Mouse (Mus musculus) embryo, embryonic 9.5 days (tissue): ENCODE results near the gene 4933425L06Rik.

Source experiments
- DNase-seq: peaks from one replicate; pipeline ENCODE4 v3.0.0-alpha.2; 2017; ENCODE audit errors: extremely low spot score

The 4933425L06Rik gene

DNA sequence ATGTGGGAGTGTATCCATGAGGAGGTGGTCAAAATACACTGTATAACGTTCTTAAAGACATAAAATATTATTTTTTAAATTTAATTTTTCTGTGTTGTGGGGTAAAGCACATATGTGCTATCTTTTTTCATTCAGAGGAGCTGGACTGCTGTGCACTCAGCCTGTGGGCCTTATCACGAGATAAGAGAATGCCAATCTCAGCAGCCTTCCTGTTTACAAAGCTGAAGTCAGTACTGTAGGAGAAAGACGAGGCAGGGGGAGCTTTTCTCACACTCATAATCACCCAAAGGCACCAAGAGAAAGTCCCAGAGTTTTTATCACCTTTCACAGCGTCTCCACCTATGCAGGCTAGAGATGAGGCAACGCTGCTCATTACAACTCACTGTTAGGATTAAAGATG is 52.5 kb downstream of the 4933425L06Rik start:
- no peak for DNase-seq

DNA sequence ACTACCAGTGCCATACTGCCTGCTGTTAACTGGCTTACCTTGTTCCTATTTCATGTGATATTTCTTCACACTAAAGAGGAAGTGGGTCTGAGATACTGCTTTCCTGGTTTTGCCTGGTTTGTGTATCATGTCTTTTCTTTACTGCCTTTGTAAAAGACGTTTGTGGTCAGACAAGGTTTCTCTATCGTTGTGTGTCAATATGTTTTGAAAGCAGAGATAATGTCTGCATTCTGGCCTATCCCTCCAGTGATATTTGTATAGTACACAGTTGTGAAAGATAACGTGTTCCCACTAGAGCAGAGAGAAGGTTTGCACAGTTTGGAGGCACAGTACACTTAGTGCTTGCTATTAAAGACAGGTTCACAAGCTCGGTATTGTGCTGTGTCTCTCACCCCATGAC is 58.0 kb downstream of the 4933425L06Rik start:
- no peak for DNase-seq

DNA sequence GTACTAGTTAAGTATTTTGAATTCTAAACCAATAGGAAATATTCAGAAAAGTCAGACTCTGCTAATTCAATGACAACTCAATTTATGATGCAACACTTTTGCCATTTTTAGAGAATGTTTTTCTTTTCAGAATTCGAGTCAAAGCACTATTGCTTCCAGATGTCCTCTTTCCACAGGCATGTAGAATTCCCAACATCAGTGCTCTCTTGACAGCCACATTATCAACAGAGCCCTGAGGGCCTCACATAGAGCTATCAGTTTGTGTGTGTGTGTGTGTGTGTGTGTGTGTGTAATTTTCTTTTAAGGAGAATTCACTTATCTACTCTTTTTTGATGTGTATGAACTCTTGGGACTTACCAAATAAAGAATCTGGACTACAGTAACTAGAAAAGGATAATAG is 64.9 kb downstream of the 4933425L06Rik start:
- DNase-seq: peak; percentile 15

DNA sequence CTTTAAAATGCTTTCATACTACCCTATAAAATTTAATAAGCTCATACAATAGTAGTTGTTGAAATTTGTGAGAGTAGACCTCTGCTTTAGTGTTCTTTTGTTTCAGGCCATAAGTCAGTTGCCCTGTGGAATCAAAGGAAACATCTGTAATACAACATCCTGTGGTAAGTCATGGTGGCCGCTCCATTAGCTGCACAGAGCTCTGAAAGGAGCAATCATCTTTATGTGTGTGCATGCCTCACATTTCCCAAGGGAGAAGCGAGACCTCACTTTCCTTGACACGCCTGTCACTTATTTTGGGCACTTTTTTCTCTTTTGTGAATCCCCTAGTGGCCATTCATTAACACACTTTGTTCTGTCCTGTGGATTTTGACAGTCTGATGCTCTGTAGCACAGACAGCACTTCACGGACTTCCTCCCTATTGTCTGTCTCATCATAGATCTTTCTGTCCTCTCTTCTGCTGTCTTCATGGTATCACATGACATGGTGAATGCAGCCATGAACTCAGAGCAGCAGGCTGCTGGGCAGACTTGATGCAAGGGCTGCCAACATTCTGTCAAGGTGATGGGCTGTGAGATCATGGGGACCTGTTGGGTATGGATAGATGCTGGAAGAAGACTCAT is 66.0 kb downstream of the 4933425L06Rik start:
- DNase-seq: no peak

DNA sequence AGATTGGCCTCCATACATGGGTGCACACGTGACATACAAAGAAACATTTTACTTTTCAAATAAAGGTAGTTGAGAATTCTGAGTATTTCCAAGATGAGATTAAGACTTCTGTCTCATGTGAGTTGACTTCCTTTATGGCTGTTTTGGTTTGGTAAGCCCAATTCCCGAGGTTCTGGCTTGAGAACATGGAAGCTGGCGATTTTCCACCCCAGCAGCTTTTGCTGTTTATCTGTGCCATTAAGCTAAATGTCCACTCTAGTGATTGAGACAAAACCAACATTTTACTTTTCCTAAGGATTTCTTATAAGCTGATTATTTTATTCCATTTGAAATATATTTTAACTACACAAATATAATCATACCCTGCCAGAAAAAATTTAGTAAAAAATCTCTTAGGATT is 68.1 kb downstream of the 4933425L06Rik start:
- no peak for DNase-seq

DNA sequence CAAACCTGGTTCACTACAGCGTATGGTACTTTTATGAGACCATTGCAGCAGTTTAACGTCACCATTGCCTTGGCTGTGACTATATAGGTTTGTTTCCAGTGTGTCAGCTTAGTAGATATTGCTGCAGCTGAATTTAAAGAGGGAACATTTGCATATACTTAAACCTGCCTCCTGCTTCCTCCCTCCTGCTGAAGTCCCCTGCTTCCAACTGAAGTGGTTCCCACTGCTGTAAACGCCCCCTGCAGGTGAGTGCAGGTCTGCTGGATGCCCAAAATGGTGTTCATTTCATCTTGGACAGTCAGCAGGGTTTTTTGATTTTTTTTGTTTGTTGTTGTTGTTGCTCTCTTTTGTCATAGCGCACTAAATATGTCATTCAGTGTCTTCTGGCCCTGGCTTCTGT is 72.0 kb downstream of the 4933425L06Rik start:
- no peak for DNase-seq

DNA sequence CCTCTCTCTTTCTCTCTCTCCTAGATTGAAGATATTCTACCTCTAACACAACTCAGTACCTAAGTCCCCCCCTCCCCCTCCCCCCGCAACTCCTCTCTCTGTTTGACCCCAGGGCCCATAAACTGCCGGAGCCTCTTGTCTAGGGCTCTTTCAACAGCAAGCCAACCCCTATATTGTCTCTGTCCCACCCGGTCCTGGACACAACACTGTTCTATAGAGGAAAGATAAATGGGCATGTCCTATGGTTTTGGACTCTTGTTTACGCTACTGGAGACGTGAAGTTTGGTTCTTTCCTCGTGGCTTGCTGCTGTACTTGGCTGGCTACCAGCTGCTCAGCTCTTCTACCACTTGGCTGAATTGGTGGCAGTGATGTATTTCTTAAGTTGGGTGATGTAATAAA is 83.5 kb downstream of the 4933425L06Rik start:
- DNase-seq: no peak
